Mouse (Mus musculus): ENCODE data around the gene Dclk2. TPM values are rescaled to one million over a fixed set of nuclear protein-coding genes. Genes with fewer than 3 reads are reported as not detected.

Gene Dclk2
- polyA plus RNA-seq, 1 experiment from 2014 or later = 12.0 TPM

- no peaks in the 10 kb centered on the region for H3K9me3 ChIP-seq (replicated peaks; ENCODE audit: control insufficient read depth, low read length)
- no peak overlapping the region for H3K4me3 ChIP-seq (ENCODE audit: low read depth, low read length)
- no peak overlapping the region for H3K4me2 ChIP-seq (ENCODE audit: low read depth, low read length)
- 81% methylated on average over 10 of the region's 10 CpGs for WGBS
- H3K27ac ChIP-seq (replicated peaks; ENCODE audit: low read depth, low read length) = no peak overlapping the region
- H3K36me3 ChIP-seq (replicated peaks; ENCODE audit: control insufficient read depth, insufficient read depth, low read depth, low read length) = no peaks in the 10 kb centered on the region
- ATAC-seq (replicated peaks; ENCODE audit: insufficient number of reproducible peaks, low FRiP score, low TSS enrichment, low read depth) (no peak), DNase-seq (ENCODE audit: low spot score) (no peak)
- H3K9ac ChIP-seq (replicated peaks; ENCODE audit: low read length) = no peak overlapping the region
- no peaks in the 10 kb centered on the region for H3K4me1 ChIP-seq (ENCODE audit: control insufficient read depth, insufficient read depth, low read length)
- no peaks in the 10 kb centered on the region for H3K27me3 ChIP-seq (ENCODE audit: control insufficient read depth, insufficient read depth, low read length)
Measured at GRCm38 (mm10) chr3:86745769-86746512, 174.7 kb downstream of the Dclk2 start.

- Histone ChIP-seq H3K9me3 (replicated peaks; ENCODE audit: control insufficient read depth, low read length) (no peaks in the 10 kb centered on the region), H3K4me2 (ENCODE audit: low read depth, low read length) (no peak overlapping the region), H3K9ac (replicated peaks; ENCODE audit: low read length) (no peak overlapping the region), H3K4me3 (ENCODE audit: low read depth, low read length) (no peak overlapping the region), H3K27me3 (ENCODE audit: control insufficient read depth, insufficient read depth, low read length) (no peaks in the 10 kb centered on the region), H3K27ac (replicated peaks; ENCODE audit: low read depth, low read length) (no peak overlapping the region), H3K4me1 (ENCODE audit: control insufficient read depth, insufficient read depth, low read length) (no peaks in the 10 kb centered on the region), H3K36me3 (replicated peaks; ENCODE audit: control insufficient read depth, insufficient read depth, low read depth, low read length) (no peaks in the 10 kb centered on the region)
- 79% methylated on average over 4 of the region's 4 CpGs for WGBS
- no peak for ATAC-seq (replicated peaks; ENCODE audit: insufficient number of reproducible peaks, low FRiP score, low TSS enrichment, low read depth)
- DNase-seq (ENCODE audit: low spot score) = no peak
Measured at GRCm38 (mm10) chr3:86745348-86745747, 175.3 kb downstream of the Dclk2 start.

- no peak for ATAC-seq (replicated peaks; ENCODE audit: insufficient number of reproducible peaks, low FRiP score, low TSS enrichment, low read depth)
- WGBS = 70% methylated on average over 4 of the region's 4 CpGs
Measured at GRCm38 (mm10) chr3:86739745-86740144, 180.9 kb downstream of the Dclk2 start.

GRCm38 (mm10) chr3:86738831-86739230 is 181.8 kb downstream of the Dclk2 start:
- no peak overlapping the region for H3K4me3 ChIP-seq (ENCODE audit: low read depth, low read length)
- 84% methylated on average over 3 of the region's 3 CpGs for WGBS
- H3K4me1 ChIP-seq (ENCODE audit: control insufficient read depth, insufficient read depth, low read length) = no peaks in the 10 kb centered on the region
- ATAC-seq (replicated peaks; ENCODE audit: insufficient number of reproducible peaks, low FRiP score, low TSS enrichment, low read depth) (no peak), DNase-seq (ENCODE audit: low spot score) (no peak)
- H3K9ac ChIP-seq (replicated peaks; ENCODE audit: low read length) = no peak overlapping the region
- H3K27ac ChIP-seq (replicated peaks; ENCODE audit: low read depth, low read length) = no peak overlapping the region
- no peaks in the 10 kb centered on the region for H3K9me3 ChIP-seq (replicated peaks; ENCODE audit: control insufficient read depth, low read length)
- no peak overlapping the region for H3K4me2 ChIP-seq (ENCODE audit: low read depth, low read length)
- no peaks in the 10 kb centered on the region for H3K36me3 ChIP-seq (replicated peaks; ENCODE audit: control insufficient read depth, insufficient read depth, low read depth, low read length)
- H3K27me3 ChIP-seq (ENCODE audit: control insufficient read depth, insufficient read depth, low read length) = no peaks in the 10 kb centered on the region

More at GRCm38 (mm10) chr3:86739745-86740144, 180.9 kb downstream of the Dclk2 start:
- Histone ChIP-seq H3K4me2 (ENCODE audit: low read depth, low read length) (no peak overlapping the region), H3K9ac (replicated peaks; ENCODE audit: low read length) (no peak overlapping the region), H3K36me3 (replicated peaks; ENCODE audit: control insufficient read depth, insufficient read depth, low read depth, low read length) (no peaks in the 10 kb centered on the region), H3K4me3 (ENCODE audit: low read depth, low read length) (no peak overlapping the region), H3K9me3 (replicated peaks; ENCODE audit: control insufficient read depth, low read length) (no peaks in the 10 kb centered on the region), H3K4me1 (ENCODE audit: control insufficient read depth, insufficient read depth, low read length) (no peaks in the 10 kb centered on the region), H3K27ac (replicated peaks; ENCODE audit: low read depth, low read length) (no peak overlapping the region), H3K27me3 (ENCODE audit: control insufficient read depth, insufficient read depth, low read length) (no peaks in the 10 kb centered on the region)
- DNase-seq (ENCODE audit: low spot score) = no peak

Other genes starting within 250 kb of the Dclk2 start
- 25.0 and 29.4 TPM in 2 replicates for gene Cd1d1, start 78.6 kb upstream of the Dclk2 start, polyA plus RNA-seq (2014; fragmentation: Nextera tagmentation; extraction: Ambion mirVana)

All from embryonic facial prominence, embryonic 11.5 days (tissue).